Mouse (Mus musculus): ENCODE data around the gene Prr15l.

DNA sequence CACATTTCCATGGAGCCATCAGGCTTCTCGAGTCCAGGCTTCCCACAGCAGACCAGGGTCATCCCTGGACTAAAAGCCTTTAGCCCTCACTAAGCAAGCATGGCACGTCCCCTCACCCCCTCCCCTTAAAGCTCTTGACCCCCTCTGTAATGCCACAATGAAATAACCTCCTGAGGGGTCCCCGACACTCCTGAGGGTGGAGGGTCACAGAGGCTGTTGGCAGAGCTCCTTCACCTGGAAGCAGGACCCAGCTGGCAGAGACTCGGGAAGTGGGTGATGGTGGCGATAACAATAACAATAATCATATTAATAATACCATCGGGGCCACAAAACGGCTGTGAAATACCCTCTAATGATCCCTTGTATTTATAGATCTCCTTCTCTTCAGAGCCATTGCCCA, 55.0 kb downstream of the Prr15l start, which contains the start of gene Sp2:
- no peak for TF ChIP-seq CTCF (IDR thresholded peaks at IDR 0.05; ENCODE audit: insufficient read depth, low read length)
- TF ChIP-seq POLR2A (IDR thresholded peaks at IDR 0.05; ENCODE audit: borderline replicate concordance, extremely low read depth, low read depth, low read length): no peak

Data from lung, adult 2 months (tissue).